In genomic region chr2:164047197-164047690, GRCm38 (mm10) we compare ENCODE assay signal across 8 mouse cellular contexts. TPM values are rescaled to one million over a fixed set of nuclear protein-coding genes. Genes with fewer than 3 reads are reported as not detected.
DNase-seq lines count a peak whose midpoint lies in the region; ATAC-seq and TF ChIP-seq lines count a peak whose summit lies in the region.

No protein-coding gene starts in this region.

- ATAC-seq in heart, postnatal 0 days (ENCODE audit: insufficient read depth, low read depth) = peak; percentile 55
- ATAC-seq in stomach, postnatal 0 days (ENCODE audit: low FRiP score, low TSS enrichment) = peak; percentile 93

- peak; percentile 27 to 31 for DNase-seq in heart, adult 2 months
- no peak for DNase-seq in heart, postnatal 4 days
- DNase-seq in cerebellum, postnatal 36 days = peak; percentile 66 to 73
- DNase-seq in heart, postnatal 0 days (ENCODE audit: low spot score) = no peak
- DNase-seq in large intestine, adult 2 months (ENCODE audit: low read depth, low spot score) = peak; percentile 29
- DNase-seq in mesoderm, embryonic 11.5 days (ENCODE audit: low read depth, low spot score) = peak; percentile 6
- peak; percentile 76 for DNase-seq in stomach, postnatal 0 days (ENCODE audit: low spot score)
- DNase-seq in gastrocnemius, postnatal 10 days = no peak

- H3K9me3 ChIP-seq in heart, postnatal 0 days (replicated peaks; ENCODE audit: control insufficient read depth, low read length) = no peaks in the 10 kb centered on the region
- no peaks in the 10 kb centered on the region for H3K9me3 ChIP-seq in stomach, postnatal 0 days (ENCODE audit: control insufficient read depth, low read length)

- no peak for TF ChIP-seq EP300 in heart, adult 2 months (IDR thresholded peaks at IDR 0.05; ENCODE audit: insufficient read depth, low read depth, low read length)
- TF ChIP-seq EP300 in heart, postnatal 0 days (IDR thresholded peaks at IDR 0.05; ENCODE audit: low read depth) = no peak
- no peak for TF ChIP-seq EP300 in stomach, postnatal 0 days (optimal IDR thresholded peaks at IDR 0.05)

- no peaks in the 10 kb centered on the region for H3K27me3 ChIP-seq in heart, adult 2 months (ENCODE audit: control insufficient read depth, insufficient read depth, low read length)
- H3K27me3 ChIP-seq in heart, postnatal 0 days (ENCODE audit: control insufficient read depth, insufficient read depth, low read length) = peaks cover 16% of the 10 kb centered on the region; the same call in 1 of the 2 replicates
- no peaks in the 10 kb centered on the region for H3K27me3 ChIP-seq in stomach, postnatal 0 days (ENCODE audit: control insufficient read depth, insufficient read depth, low read length)

- no peaks in the 10 kb centered on the region for H3K79me2 ChIP-seq in heart, adult 2 months (replicated peaks; ENCODE audit: control insufficient read depth, insufficient read depth, low read length)

- WGBS in heart, adult 2 months = 8% methylated on average over 15 of the region's 16 CpGs
- 14% methylated on average over 10 of the region's 16 CpGs for WGBS in heart, postnatal 0 days
- 2% methylated on average over 14 of the region's 16 CpGs for WGBS in large intestine, adult 2 months
- WGBS in stomach, postnatal 0 days = 3% methylated on average over 14 of the region's 16 CpGs

- H3K9ac ChIP-seq in heart, adult 2 months (ENCODE audit: low read depth, low read length) = peak overlapping the region; percentile 3; the same call in 1 of the 2 replicates
- no peak overlapping the region for H3K9ac ChIP-seq in heart, postnatal 0 days (replicated peaks; ENCODE audit: low read depth, low read length)
- no peak overlapping the region for H3K9ac ChIP-seq in stomach, postnatal 0 days (ENCODE audit: low read length)

- TF ChIP-seq POLR2A in heart, adult 2 months (IDR thresholded peaks at IDR 0.05; ENCODE audit: insufficient read depth, low read depth, low read length) = no peak

- H3K4me3 ChIP-seq in heart, adult 2 months = no peak overlapping the region; the same call in 1 of the 2 replicates
- H3K4me3 ChIP-seq in heart, postnatal 0 days (ENCODE audit: low read depth, low read length) = no peak overlapping the region
- H3K4me3 ChIP-seq in stomach, postnatal 0 days (ENCODE audit: low read depth, low read length) = peak overlapping the region; percentile 18; the same call in 1 of the 2 replicates

- H3K27ac ChIP-seq in heart, adult 2 months = no peak overlapping the region
- no peak overlapping the region for H3K27ac ChIP-seq in heart, postnatal 0 days (ENCODE audit: low read depth)
- H3K27ac ChIP-seq in stomach, postnatal 0 days (replicated peaks) = no peak overlapping the region

- intact Hi-C loops in heart, adult 2 months (cut with DNase I) = no loop called here

- no peak for TF ChIP-seq CTCF in heart, adult 2 months (IDR thresholded peaks at IDR 0.05)
- no peak for TF ChIP-seq CTCF in heart, postnatal 0 days (IDR thresholded peaks at IDR 0.05; ENCODE audit: low read depth)
- no peak for TF ChIP-seq CTCF in stomach, postnatal 0 days (IDR thresholded peaks at IDR 0.05; ENCODE audit: low read depth)

- peak overlapping the region; percentile 36 for H3K4me2 ChIP-seq in heart, postnatal 0 days (ENCODE audit: low read depth, low read length)
- H3K4me2 ChIP-seq in stomach, postnatal 0 days (replicated peaks; ENCODE audit: low read depth) = peak overlapping the region; percentile 39

- H3K4me1 ChIP-seq in heart, adult 2 months (ENCODE audit: control insufficient read depth, insufficient read depth, low read length) = peaks cover 3% of the 10 kb centered on the region
- no peaks in the 10 kb centered on the region for H3K4me1 ChIP-seq in heart, postnatal 0 days (ENCODE audit: control insufficient read depth, insufficient read depth)
- no peaks in the 10 kb centered on the region for H3K4me1 ChIP-seq in stomach, postnatal 0 days (replicated peaks; ENCODE audit: control insufficient read depth, insufficient read depth)

- H3K36me3 ChIP-seq in heart, adult 2 months (ENCODE audit: control insufficient read depth, insufficient read depth, low read length) = no peaks in the 10 kb centered on the region
- H3K36me3 ChIP-seq in heart, postnatal 0 days (replicated peaks; ENCODE audit: control insufficient read depth, insufficient read depth, low read length) = peaks cover 1% of the 10 kb centered on the region; the same call in 1 of the 2 replicates
- H3K36me3 ChIP-seq in stomach, postnatal 0 days (ENCODE audit: control insufficient read depth, insufficient read depth, low read length) = 0 out of 2 replicates have a peak, but pooled peaks cover under 1% of the 10 kb centered on the region

RNA-seq across cellular contexts. Expression of gene Pabpc1l, which starts 22.0 kb away (rescaled TPM):
- total RNA-seq in heart, adult 2 months (2021) = under 1 TPM; 0.32 to 0.63 TPM
- 0.73 and 0.90 TPM in 2 replicates for polyA plus RNA-seq in heart, adult 2 months (2012; rRNA removed)
- 1 to 10 TPM; 1.4 to 1.8 TPM for total RNA-seq in heart, postnatal 4 days (2021)
- not detected in 2 replicates for total RNA-seq in heart, postnatal 0 days (2014; rRNA removed; ENCODE audit: low replicate concordance)
- 0.56 and 1.0 TPM in 2 replicates for polyA plus RNA-seq in heart, postnatal 0 days (2015; fragmentation: Nextera tagmentation; extraction: Ambion mirVana)
- 0.78 and 1.1 TPM in 2 replicates for polyA plus RNA-seq in large intestine, adult 2 months (2012; rRNA removed)
- 0.67 and 0.85 TPM in 2 replicates for polyA plus RNA-seq in stomach, postnatal 0 days (2015; fragmentation: Nextera tagmentation; extraction: Ambion mirVana)
- 1 to 10 TPM in 1 of 2 experiments, under 1 TPM in 1; 0.56 to 1.4 TPM for total RNA-seq in gastrocnemius, postnatal 10 days (2021)

RNA-seq across cellular contexts. Expression of gene Stk4, which starts 22.9 kb away (rescaled TPM):
- 10 to 100 TPM; 14.3 to 14.7 TPM for total RNA-seq in heart, adult 2 months (2021)
- polyA plus RNA-seq in heart, adult 2 months (2012; rRNA removed) = 6.4 and 10.7 TPM in 2 replicates
- total RNA-seq in heart, postnatal 4 days (2021) = 10 to 100 TPM; 20.4 to 22.1 TPM
- total RNA-seq in heart, postnatal 0 days (2014; rRNA removed; ENCODE audit: low replicate concordance) = 16.6 and 19.4 TPM in 2 replicates
- polyA plus RNA-seq in heart, postnatal 0 days (2015; fragmentation: Nextera tagmentation; extraction: Ambion mirVana) = 8.6 TPM in 2 replicates
- 13.6 and 17.5 TPM in 2 replicates for polyA plus RNA-seq in large intestine, adult 2 months (2012; rRNA removed)
- 11.9 and 13.6 TPM in 2 replicates for polyA plus RNA-seq in stomach, postnatal 0 days (2015; fragmentation: Nextera tagmentation; extraction: Ambion mirVana)
- 10 to 100 TPM; 13.7 to 15.1 TPM for total RNA-seq in gastrocnemius, postnatal 10 days (2021)

RNA-seq across cellular contexts. Expression of gene Tomm34, which starts 23.7 kb away (rescaled TPM):
- total RNA-seq in heart, adult 2 months (2021) = 10 to 100 TPM; 18.5 to 22.9 TPM
- polyA plus RNA-seq in heart, adult 2 months (2012; rRNA removed) = 24.7 and 28.7 TPM in 2 replicates
- 10 to 100 TPM; 28.0 to 28.7 TPM for total RNA-seq in heart, postnatal 4 days (2021)
- total RNA-seq in heart, postnatal 0 days (2014; rRNA removed; ENCODE audit: low replicate concordance) = 46.6 and 58.8 TPM in 2 replicates
- 34.8 and 35.1 TPM in 2 replicates for polyA plus RNA-seq in heart, postnatal 0 days (2015; fragmentation: Nextera tagmentation; extraction: Ambion mirVana)
- polyA plus RNA-seq in large intestine, adult 2 months (2012; rRNA removed) = 36.8 and 38.7 TPM in 2 replicates
- 20.5 and 22.4 TPM in 2 replicates for polyA plus RNA-seq in stomach, postnatal 0 days (2015; fragmentation: Nextera tagmentation; extraction: Ambion mirVana)
- 10 to 100 TPM; 14.7 to 18.7 TPM for total RNA-seq in gastrocnemius, postnatal 10 days (2021)

RNA-seq across cellular contexts. Expression of gene Ywhab, which starts 52.5 kb away (rescaled TPM):
- total RNA-seq in heart, adult 2 months (2021) = 10 to 100 TPM; 71.9 to 73.1 TPM
- polyA plus RNA-seq in heart, adult 2 months (2012; rRNA removed) = 26.8 and 37.1 TPM in 2 replicates
- total RNA-seq in heart, postnatal 4 days (2021) = 100 to 1,000 TPM; 153 to 157 TPM
- total RNA-seq in heart, postnatal 0 days (2014; rRNA removed; ENCODE audit: low replicate concordance) = 31.8 and 35.0 TPM in 2 replicates
- polyA plus RNA-seq in heart, postnatal 0 days (2015; fragmentation: Nextera tagmentation; extraction: Ambion mirVana) = 157 and 158 TPM in 2 replicates
- polyA plus RNA-seq in large intestine, adult 2 months (2012; rRNA removed) = 43.9 and 48.0 TPM in 2 replicates
- 186 and 189 TPM in 2 replicates for polyA plus RNA-seq in stomach, postnatal 0 days (2015; fragmentation: Nextera tagmentation; extraction: Ambion mirVana)
- total RNA-seq in gastrocnemius, postnatal 10 days (2021) = 10 to 100 TPM; 80.1 to 90.3 TPM

Comparison
In these comparisons a context has a peak if more than half of its experiments do, and no peak if none do; other contexts are left out.
1. DNase-seq: peak in heart, adult 2 months (2 of 2), cerebellum, postnatal 36 days (2 of 2), large intestine, adult 2 months (single experiment), mesoderm, embryonic 11.5 days (single experiment) and stomach, postnatal 0 days (single experiment); none in heart, postnatal 4 days (single experiment), heart, postnatal 0 days (single experiment) and gastrocnemius, postnatal 10 days (single experiment).